Mouse (Mus musculus): ENCODE measurements at regions not wholly inside any gene's neighbourhood (a gene's known extent, or its start where the extent isn't known, plus 50 kb on each side); places are given as distances from the start of the nearest gene placed in this dataset.

DNA sequence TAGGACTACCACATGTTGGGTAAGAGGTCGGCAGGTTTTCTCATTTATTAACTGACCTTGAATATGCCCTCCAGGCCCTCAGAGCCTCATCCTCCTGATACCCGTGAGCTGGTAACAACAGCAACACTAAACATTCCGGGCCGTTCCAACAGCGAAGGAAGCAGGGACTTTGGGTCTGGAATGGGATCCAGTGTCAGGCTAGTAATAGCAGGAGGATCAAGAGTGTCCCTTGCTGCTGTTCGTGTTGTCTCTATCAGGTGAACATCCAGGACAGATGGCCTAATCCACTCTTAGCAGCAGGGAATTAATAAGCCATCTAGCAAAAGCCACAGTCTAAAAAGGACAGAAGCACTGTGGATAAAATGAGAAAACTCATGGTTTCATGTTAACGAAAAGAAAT lies 106.7 kb downstream of the Cpeb2 start:
- H3K36me3 ChIP-seq (ENCODE audit: control insufficient read depth, insufficient read depth, low read length): no peaks in the 10 kb centered on the region
- H3K27me3 ChIP-seq (replicated peaks; ENCODE audit: control insufficient read depth, insufficient read depth, low read length): no peaks in the 10 kb centered on the region
- no peak overlapping the region for H3K27ac ChIP-seq (replicated peaks; ENCODE audit: low read depth, low read length)
- no peaks in the 10 kb centered on the region; the same call in 1 of the 2 replicates for H3K9me3 ChIP-seq (ENCODE audit: control insufficient read depth, low read length)
- no peak overlapping the region for H3K4me3 ChIP-seq (ENCODE audit: low read depth, low read length)
- H3K4me2 ChIP-seq (ENCODE audit: low read depth, low read length): no peak overlapping the region
- H3K9ac ChIP-seq (ENCODE audit: low read depth, low read length): no peak overlapping the region
- ATAC-seq (ENCODE audit: low read depth): no peak
- no peak for DNase-seq (ENCODE audit: low spot score)
- 63% methylated on average over 7 of the region's 7 CpGs for WGBS
- H3K4me1 ChIP-seq (ENCODE audit: control insufficient read depth, insufficient read depth, low read length): no peaks in the 10 kb centered on the region

DNA sequence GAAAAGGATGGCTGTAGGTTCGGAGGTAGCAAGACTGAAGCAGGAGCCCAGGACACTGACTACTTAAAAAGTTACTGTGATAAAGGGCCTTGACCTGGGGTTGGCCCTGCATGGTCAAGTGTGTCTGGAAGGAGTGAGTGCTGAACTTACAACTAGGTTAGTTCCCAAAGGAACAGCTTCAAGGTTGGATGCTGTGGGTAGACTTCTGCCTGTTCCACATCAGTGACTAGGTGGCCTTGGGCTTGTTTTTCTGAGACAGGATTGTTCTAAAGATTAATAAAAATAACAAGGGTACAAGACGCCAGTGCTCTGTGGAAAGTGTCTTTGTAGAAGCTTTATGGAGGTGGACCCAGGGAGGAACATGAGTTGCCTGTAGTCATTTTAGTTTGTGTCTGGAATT lies 108.5 kb downstream of the Cpeb2 start:
- no peak overlapping the region for H3K4me2 ChIP-seq (ENCODE audit: low read depth, low read length)
- 85% methylated on average over 2 of the region's 2 CpGs for WGBS
- no peaks in the 10 kb centered on the region; the same call in 1 of the 2 replicates for H3K9me3 ChIP-seq (ENCODE audit: control insufficient read depth, low read length)
- no peak overlapping the region for H3K9ac ChIP-seq (ENCODE audit: low read depth, low read length)
- no peaks in the 10 kb centered on the region for H3K36me3 ChIP-seq (ENCODE audit: control insufficient read depth, insufficient read depth, low read length)
- no peak overlapping the region for H3K27ac ChIP-seq (replicated peaks; ENCODE audit: low read depth, low read length)
- no peaks in the 10 kb centered on the region for H3K4me1 ChIP-seq (ENCODE audit: control insufficient read depth, insufficient read depth, low read length)
- no peaks in the 10 kb centered on the region for H3K27me3 ChIP-seq (replicated peaks; ENCODE audit: control insufficient read depth, insufficient read depth, low read length)
- H3K4me3 ChIP-seq (ENCODE audit: low read depth, low read length): no peak overlapping the region
- ATAC-seq (ENCODE audit: low read depth) (no peak), DNase-seq (ENCODE audit: low spot score) (no peak)

DNA sequence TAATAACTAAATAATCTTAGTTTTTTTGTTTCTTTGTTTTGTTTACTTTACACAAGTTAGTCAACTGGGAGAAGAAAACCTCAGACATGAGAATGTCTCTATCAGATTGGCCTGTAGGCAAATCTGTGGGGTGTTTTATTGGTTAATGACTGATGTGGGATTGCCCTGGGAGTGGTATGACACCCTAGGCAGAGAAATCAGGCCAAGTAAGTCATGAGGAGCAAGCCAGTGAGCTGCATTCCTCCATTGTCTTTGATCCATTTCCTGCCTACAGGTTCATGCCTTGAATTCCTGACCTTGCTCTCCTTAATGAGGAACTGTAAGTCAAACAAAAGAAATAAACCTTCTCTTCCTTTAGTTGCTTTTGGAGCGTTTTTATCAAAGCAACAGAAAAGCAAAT lies 111.5 kb downstream of the Cpeb2 start:
- Histone ChIP-seq H3K4me2 (ENCODE audit: low read depth, low read length) (no peak overlapping the region), H3K4me3 (ENCODE audit: low read depth, low read length) (no peak overlapping the region), H3K27ac (replicated peaks; ENCODE audit: low read depth, low read length) (no peak overlapping the region), H3K9ac (ENCODE audit: low read depth, low read length) (no peak overlapping the region), H3K9me3 (ENCODE audit: control insufficient read depth, low read length) (no peaks in the 10 kb centered on the region; the same call in 1 of the 2 replicates), H3K36me3 (ENCODE audit: control insufficient read depth, insufficient read depth, low read length) (no peaks in the 10 kb centered on the region), H3K27me3 (replicated peaks; ENCODE audit: control insufficient read depth, insufficient read depth, low read length) (no peaks in the 10 kb centered on the region), H3K4me1 (ENCODE audit: control insufficient read depth, insufficient read depth, low read length) (no peaks in the 10 kb centered on the region)
- DNase-seq (ENCODE audit: low spot score) (no peak), ATAC-seq (ENCODE audit: low read depth) (no peak)
- 82% methylated on average over 1 of the region's 1 CpGs for WGBS

DNA sequence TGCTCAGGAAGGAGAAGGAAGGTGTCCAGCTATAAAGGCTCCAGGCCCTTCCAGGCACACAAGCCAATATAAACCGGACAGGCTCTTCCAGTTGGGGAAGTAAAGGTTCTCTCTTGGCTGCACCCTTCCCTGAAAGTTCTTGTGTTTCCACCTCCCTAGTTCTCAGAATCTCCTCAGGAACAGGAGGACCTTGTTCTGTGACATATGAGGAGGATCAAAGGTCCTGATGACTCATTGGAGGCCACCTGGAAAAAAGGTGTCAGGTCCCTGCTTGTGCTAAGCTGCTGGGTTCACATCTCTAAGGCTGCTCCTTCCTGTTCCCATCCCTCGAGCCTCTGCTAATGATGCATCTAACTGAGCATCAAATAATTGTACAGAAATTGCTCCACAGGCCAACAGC lies 118.0 kb downstream of the Cpeb2 start:
- Histone ChIP-seq H3K9me3 (ENCODE audit: control insufficient read depth, low read length) (no peaks in the 10 kb centered on the region), H3K27me3 (replicated peaks; ENCODE audit: control insufficient read depth, insufficient read depth, low read length) (no peaks in the 10 kb centered on the region), H3K36me3 (ENCODE audit: control insufficient read depth, insufficient read depth, low read length) (no peaks in the 10 kb centered on the region), H3K4me1 (ENCODE audit: control insufficient read depth, insufficient read depth, low read length) (0 out of 2 replicates have a peak, but pooled peaks cover 6% of the 10 kb centered on the region), H3K9ac (ENCODE audit: low read depth, low read length) (no peak overlapping the region), H3K4me2 (ENCODE audit: low read depth, low read length) (no peak overlapping the region), H3K27ac (replicated peaks; ENCODE audit: low read depth, low read length) (no peak overlapping the region), H3K4me3 (ENCODE audit: low read depth, low read length) (no peak overlapping the region)
- DNase-seq (ENCODE audit: low spot score) (no peak), ATAC-seq (ENCODE audit: low read depth) (no peak)
- 80% methylated on average over 2 of the region's 2 CpGs for WGBS

DNA sequence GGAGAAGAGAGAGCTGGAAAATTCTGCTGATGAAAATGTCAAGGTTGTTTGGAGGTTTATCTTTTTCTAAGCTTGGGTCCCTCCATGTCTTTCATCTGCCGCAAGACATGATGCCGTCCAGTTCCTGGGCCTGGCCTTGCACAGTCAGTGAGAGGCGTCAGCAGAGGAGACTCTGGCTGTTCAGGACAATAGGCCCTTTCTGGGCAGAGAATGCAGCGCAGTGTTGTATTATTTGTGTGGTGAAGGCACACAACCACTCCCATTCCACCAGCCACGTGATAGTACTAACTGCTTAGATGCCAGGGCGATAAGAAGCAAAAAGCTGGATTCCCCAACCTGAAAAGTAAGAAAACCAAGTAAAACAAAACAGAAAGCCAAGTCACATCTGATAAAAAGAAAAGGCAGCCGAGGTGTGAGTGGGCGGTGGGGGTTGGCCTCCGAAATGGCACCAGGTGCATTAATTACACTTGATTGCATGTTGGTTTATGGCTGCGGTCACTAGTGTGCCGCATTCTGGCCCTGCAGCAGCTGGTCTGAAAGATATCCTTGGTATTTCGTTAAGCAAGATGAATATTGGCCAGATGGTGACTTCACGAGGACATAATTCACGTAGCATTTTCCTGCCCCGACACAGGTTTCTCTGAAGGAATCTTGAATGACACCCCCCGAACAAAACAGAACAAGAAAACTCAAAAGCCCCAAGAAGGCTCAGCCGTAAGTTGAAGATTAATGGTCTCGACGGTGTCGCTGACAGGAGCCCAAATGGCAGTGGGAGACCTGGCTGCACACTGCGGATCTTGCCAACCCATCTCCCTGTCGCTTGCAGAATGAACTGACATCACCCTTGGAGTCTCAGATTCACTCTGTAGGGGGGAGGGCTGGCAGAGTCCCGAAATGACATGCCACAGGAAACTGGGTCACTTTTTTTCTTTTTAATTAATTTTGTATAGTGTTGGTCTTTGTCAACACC lies 120.3 kb downstream of the Cpeb2 start:
- DNase-seq (ENCODE audit: low spot score): no peak
- Histone ChIP-seq H3K9ac (ENCODE audit: low read depth, low read length) (no peak overlapping the region), H3K4me1 (ENCODE audit: control insufficient read depth, insufficient read depth, low read length) (0 out of 2 replicates have a peak, but pooled peaks cover 6% of the 10 kb centered on the region), H3K27me3 (replicated peaks; ENCODE audit: control insufficient read depth, insufficient read depth, low read length) (no peaks in the 10 kb centered on the region), H3K36me3 (ENCODE audit: control insufficient read depth, insufficient read depth, low read length) (no peaks in the 10 kb centered on the region), H3K9me3 (ENCODE audit: control insufficient read depth, low read length) (no peaks in the 10 kb centered on the region), H3K4me3 (ENCODE audit: low read depth, low read length) (no peak overlapping the region), H3K4me2 (ENCODE audit: low read depth, low read length) (no peak overlapping the region), H3K27ac (replicated peaks; ENCODE audit: low read depth, low read length) (no peak overlapping the region)
- no peak for ATAC-seq (ENCODE audit: low read depth)
- WGBS: 78% methylated on average over 23 of the region's 23 CpGs

DNA sequence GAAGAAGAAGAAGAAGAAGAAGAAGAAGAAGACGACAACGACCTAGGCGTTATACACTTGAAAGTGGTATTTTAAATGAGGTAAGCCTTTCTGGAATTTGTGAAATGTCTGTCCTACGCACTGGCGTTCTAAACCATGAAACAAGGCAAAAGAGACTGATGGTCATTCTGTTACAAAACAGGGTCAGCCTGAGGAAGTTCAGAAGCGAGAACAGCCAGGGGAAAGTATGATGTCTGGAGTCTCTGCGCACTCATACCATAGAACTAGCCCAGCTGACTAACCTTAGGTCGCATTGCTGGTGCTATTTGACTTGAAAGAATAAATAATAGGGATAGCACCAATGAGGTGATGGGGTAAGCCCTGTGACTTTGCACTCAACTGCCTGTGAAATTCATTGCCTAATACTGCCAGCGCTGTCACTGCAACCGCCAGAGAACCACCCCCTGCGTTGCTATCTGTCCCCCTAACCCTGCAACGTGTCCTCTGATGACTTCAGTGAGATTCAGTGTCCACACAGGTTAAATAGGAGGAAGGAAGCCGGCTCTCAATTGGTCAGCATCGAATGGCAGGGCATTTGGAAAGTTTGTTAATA lies 121.5 kb downstream of the Cpeb2 start:
- peak overlapping the region; percentile 74 for H3K4me2 ChIP-seq (ENCODE audit: low read depth, low read length)
- H3K27me3 ChIP-seq (replicated peaks; ENCODE audit: control insufficient read depth, insufficient read depth, low read length): no peaks in the 10 kb centered on the region
- H3K4me1 ChIP-seq (ENCODE audit: control insufficient read depth, insufficient read depth, low read length): 0 out of 2 replicates have a peak, but pooled peaks cover 6% of the 10 kb centered on the region
- ATAC-seq (ENCODE audit: low read depth) (no peak), DNase-seq (ENCODE audit: low spot score) (no peak)
- H3K4me3 ChIP-seq (ENCODE audit: low read depth, low read length): peak overlapping the region; percentile 42
- H3K9me3 ChIP-seq (ENCODE audit: control insufficient read depth, low read length): no peaks in the 10 kb centered on the region
- 45% methylated on average over 14 of the region's 14 CpGs for WGBS
- H3K27ac ChIP-seq (replicated peaks; ENCODE audit: low read depth, low read length): peak overlapping the region; percentile 75; the same call in 1 of the 2 replicates
- peak overlapping the region; percentile 51 for H3K9ac ChIP-seq (ENCODE audit: low read depth, low read length)
- H3K36me3 ChIP-seq (ENCODE audit: control insufficient read depth, insufficient read depth, low read length): no peaks in the 10 kb centered on the region

DNA sequence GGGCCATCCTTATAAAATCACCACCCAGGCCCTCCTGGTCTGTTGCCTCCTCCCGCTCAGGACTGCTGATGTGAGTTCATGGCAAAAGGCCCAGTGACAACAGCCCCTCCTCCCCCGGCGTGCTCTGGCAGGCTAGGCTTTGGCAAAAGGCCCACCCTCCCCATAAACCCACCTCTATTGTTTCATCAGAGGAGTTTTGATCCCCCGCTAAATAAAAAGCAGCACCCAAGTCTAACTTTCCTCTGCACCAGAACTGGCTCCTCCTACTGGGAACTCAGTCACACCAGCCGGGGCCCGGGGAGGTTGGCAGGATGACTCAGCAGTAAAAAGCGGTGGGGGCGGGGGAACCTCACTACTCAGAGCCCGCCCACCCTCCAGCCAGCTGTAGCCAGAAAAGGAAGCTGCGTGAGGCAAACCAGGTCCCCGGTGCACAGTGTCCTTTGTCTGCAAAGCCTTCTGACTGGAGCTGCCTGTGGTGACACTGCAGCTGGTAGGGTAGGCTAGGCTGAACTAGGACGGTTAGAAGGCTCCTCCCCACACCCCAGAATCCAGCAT lies 122.1 kb downstream of the Cpeb2 start:
- no peaks in the 10 kb centered on the region for H3K36me3 ChIP-seq (ENCODE audit: control insufficient read depth, insufficient read depth, low read length)
- peak overlapping the region; percentile 42 for H3K4me3 ChIP-seq (ENCODE audit: low read depth, low read length)
- H3K27me3 ChIP-seq (replicated peaks; ENCODE audit: control insufficient read depth, insufficient read depth, low read length): no peaks in the 10 kb centered on the region
- DNase-seq (ENCODE audit: low spot score) (peak; percentile 95), ATAC-seq (ENCODE audit: low read depth) (peak; percentile 95)
- WGBS: 2% methylated on average over 12 of the region's 12 CpGs
- H3K4me2 ChIP-seq (ENCODE audit: low read depth, low read length): peak overlapping the region; percentile 74
- peak overlapping the region; percentile 51 for H3K9ac ChIP-seq (ENCODE audit: low read depth, low read length)
- H3K4me1 ChIP-seq (ENCODE audit: control insufficient read depth, insufficient read depth, low read length): 0 out of 2 replicates have a peak, but pooled peaks cover 6% of the 10 kb centered on the region
- H3K27ac ChIP-seq (replicated peaks; ENCODE audit: low read depth, low read length): peak overlapping the region; percentile 75
- no peaks in the 10 kb centered on the region for H3K9me3 ChIP-seq (ENCODE audit: control insufficient read depth, low read length)

DNA sequence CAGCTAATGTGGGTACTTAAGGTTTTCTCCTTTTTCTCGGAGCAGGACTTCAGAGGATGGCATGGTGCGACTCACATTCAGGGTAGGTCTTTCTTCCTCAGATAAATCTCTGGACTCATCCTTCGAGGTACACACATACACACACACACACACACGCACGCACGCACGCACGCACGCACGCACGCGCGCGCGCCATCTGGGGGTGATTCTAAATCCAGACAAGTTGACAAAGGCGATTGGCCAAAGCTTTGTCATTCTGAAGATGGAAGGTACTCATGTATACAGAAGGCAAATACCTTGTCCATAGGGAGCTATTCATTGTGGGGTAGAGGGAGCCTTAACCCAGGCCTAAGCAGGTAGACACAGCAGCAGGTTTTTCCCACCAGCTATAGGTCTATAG lies 122.9 kb downstream of the Cpeb2 start:
- ATAC-seq (ENCODE audit: low read depth) (no peak), DNase-seq (ENCODE audit: low spot score) (no peak)
- peak overlapping the region; percentile 75; the same call in 1 of the 2 replicates for H3K27ac ChIP-seq (replicated peaks; ENCODE audit: low read depth, low read length)
- 0 out of 2 replicates have a peak, but pooled peaks cover 6% of the 10 kb centered on the region for H3K4me1 ChIP-seq (ENCODE audit: control insufficient read depth, insufficient read depth, low read length)
- H3K9ac ChIP-seq (ENCODE audit: low read depth, low read length): no peak overlapping the region
- H3K4me2 ChIP-seq (ENCODE audit: low read depth, low read length): peak overlapping the region; percentile 74
- peak overlapping the region; percentile 42 for H3K4me3 ChIP-seq (ENCODE audit: low read depth, low read length)
- H3K27me3 ChIP-seq (replicated peaks; ENCODE audit: control insufficient read depth, insufficient read depth, low read length): no peaks in the 10 kb centered on the region
- H3K9me3 ChIP-seq (ENCODE audit: control insufficient read depth, low read length): no peaks in the 10 kb centered on the region
- H3K36me3 ChIP-seq (ENCODE audit: control insufficient read depth, insufficient read depth, low read length): no peaks in the 10 kb centered on the region
- 82% methylated on average over 16 of the region's 16 CpGs for WGBS

Measured in embryonic facial prominence, embryonic 14.5 days (tissue).